Mouse (Mus musculus) midbrain, embryonic 10.5 days (tissue): ENCODE data around the gene St3gal3. TPM values are rescaled to one million over a fixed set of nuclear protein-coding genes. Genes with fewer than 3 reads are reported as not detected.

ENCODE experiments used
- DNase-seq: peaks from one replicate; pipeline ENCODE4 v3.0.0-alpha.2; 2017; ENCODE audit warnings: low spot score
- H3K27ac ChIP-seq: fragments of 300-500 bp; sonication (generic); replicated peaks from 2 replicates; pipeline ENCODE4 v1.5.1; 2016; ENCODE audit warnings: mild to moderate bottlenecking
- H3K27me3 ChIP-seq: fragments of 300-500 bp; sonication (generic); 2 replicates; pipeline ENCODE4 v1.6.1; 2016; ENCODE audit warnings: low read depth, mild to moderate bottlenecking; ENCODE audit not compliant: poor library complexity, severe bottlenecking
- H3K36me3 ChIP-seq: fragments of 300-500 bp; sonication (generic); 2 replicates; pipeline ENCODE4 v1.6.1; 2016; ENCODE audit warnings: mild to moderate bottlenecking, moderate library complexity
- H3K4me1 ChIP-seq: fragments of 300-500 bp; sonication (generic); 2 replicates; pipeline ENCODE4 v1.6.1; 2016
- H3K4me3 ChIP-seq: fragments of 300-500 bp; sonication (generic); 2 replicates; pipeline ENCODE4 v1.5.1; 2016; ENCODE audit warnings: mild to moderate bottlenecking, moderate library complexity
- H3K9me3 ChIP-seq: fragments of 300-500 bp; sonication (generic); replicated peaks from 2 replicates; pipeline ENCODE4 v1.6.1; 2016; ENCODE audit warnings: mild to moderate bottlenecking
- WGBS: fragments of 180-500 bp; shearing (Covaris S2); methylation state at CpG from one replicate; pipeline ENCODE4 v1.1.7; 2016; 5-methylcytosine and 5-hydroxymethylcytosine counted together
- polyA plus RNA-seq: library from polyadenylated mRNA; unstranded; fragments of >200 nt; fragmentation: Nextera tagmentation; extraction: Ambion mirVana; gene quantifications from 2 replicates; pipeline ENCODE4 v1.2.1, GENCODE M21; 2016

The St3gal3 gene
- polyA plus RNA-seq, 1 experiment from 2014 or later = 7.3 TPM

- Histone ChIP-seq H3K36me3 (peaks cover 95% of the 10 kb centered on the region), H3K4me1 (peaks cover 12% of the 10 kb centered on the region), H3K27me3 (no peaks in the 10 kb centered on the region), H3K9me3 (no peaks in the 10 kb centered on the region), H3K27ac (no peak overlapping the region), H3K4me3 (no peak overlapping the region)
- DNase-seq = no peak
- 91% methylated on average over 10 of the region's 10 CpGs for WGBS
These were observed 230.6 kb downstream of the St3gal3 start for GRCm38 (mm10) chr4:117904094-117904493.

GRCm38 (mm10) chr4:117898111-117898510 is 236.6 kb downstream of the St3gal3 start:
- no peaks in the 10 kb centered on the region for H3K4me1 ChIP-seq
- DNase-seq = no peak
- no peak overlapping the region for H3K4me3 ChIP-seq
- 83% methylated on average over 3 of the region's 3 CpGs for WGBS
- no peaks in the 10 kb centered on the region for H3K27me3 ChIP-seq
- H3K9me3 ChIP-seq = no peaks in the 10 kb centered on the region
- H3K36me3 ChIP-seq = peaks cover 93% of the 10 kb centered on the region
- H3K27ac ChIP-seq = no peak overlapping the region

GRCm38 (mm10) chr4:117896031-117896430 is 238.7 kb downstream of the St3gal3 start:
- Histone ChIP-seq H3K4me3 (no peak overlapping the region), H3K4me1 (peaks cover 11% of the 10 kb centered on the region), H3K36me3 (peaks cover 73% of the 10 kb centered on the region), H3K27ac (no peak overlapping the region), H3K27me3 (no peaks in the 10 kb centered on the region), H3K9me3 (no peaks in the 10 kb centered on the region)
- WGBS = 96% methylated on average over 6 of the region's 6 CpGs
- DNase-seq = no peak

GRCm38 (mm10) chr4:117895339-117895738 is 239.4 kb downstream of the St3gal3 start:
- Histone ChIP-seq H3K27me3 (no peaks in the 10 kb centered on the region), H3K4me3 (no peak overlapping the region), H3K4me1 (peaks cover 18% of the 10 kb centered on the region), H3K9me3 (no peaks in the 10 kb centered on the region), H3K27ac (no peak overlapping the region), H3K36me3 (peaks cover 69% of the 10 kb centered on the region)
- 84% methylated on average over 7 of the region's 7 CpGs for WGBS
- DNase-seq = no peak

- H3K4me1 ChIP-seq = peaks cover 19% of the 10 kb centered on the region
- WGBS = 90% methylated on average over 8 of the region's 8 CpGs
- no peaks in the 10 kb centered on the region for H3K9me3 ChIP-seq
- no peak overlapping the region for H3K4me3 ChIP-seq
- no peaks in the 10 kb centered on the region for H3K27me3 ChIP-seq
- no peak for DNase-seq
- peaks cover 69% of the 10 kb centered on the region for H3K36me3 ChIP-seq
- no peak overlapping the region for H3K27ac ChIP-seq
These were observed 240.1 kb downstream of the St3gal3 start for GRCm38 (mm10) chr4:117894601-117895000.

GRCm38 (mm10) chr4:117893376-117893775 is 241.3 kb downstream of the St3gal3 start:
- H3K27ac ChIP-seq = no peak overlapping the region
- no peaks in the 10 kb centered on the region for H3K9me3 ChIP-seq
- peaks cover 64% of the 10 kb centered on the region for H3K36me3 ChIP-seq
- H3K27me3 ChIP-seq = no peaks in the 10 kb centered on the region
- peaks cover 19% of the 10 kb centered on the region for H3K4me1 ChIP-seq
- peak; percentile 46 for DNase-seq
- H3K4me3 ChIP-seq = no peak overlapping the region
- 25% methylated on average over 9 of the region's 9 CpGs for whole genome bisulfite sequencing

- WGBS = under 1% methylated on average over 21 of the region's 21 CpGs
- Histone ChIP-seq H3K27me3 (no peaks in the 10 kb centered on the region), H3K4me3 (peak within 1 kb of the TSS; percentile 64), H3K4me1 (peaks cover 28% of the 10 kb centered on the region), H3K27ac (peak within 1 kb of the TSS; percentile 46; the same call in 1 of the 2 replicates), H3K9me3 (no peaks in the 10 kb centered on the region), H3K36me3 (peaks cover 47% of the 10 kb centered on the region)
- peak; percentile 81 for DNase-seq
These were observed 243.0 kb downstream of the St3gal3 start, which contains the start of gene Dph2 for GRCm38 (mm10) chr4:117891738-117892161. TSS of gene Dph2 (minus strand) at chr4:117892032.

GRCm38 (mm10) chr4:117890750-117891149 is 244.0 kb downstream of the St3gal3 start:
- Histone ChIP-seq H3K27me3 (no peaks in the 10 kb centered on the region), H3K4me1 (peaks cover 38% of the 10 kb centered on the region), H3K36me3 (peaks cover 41% of the 10 kb centered on the region), H3K4me3 (peak overlapping the region; percentile 64), H3K27ac (no peak overlapping the region), H3K9me3 (no peaks in the 10 kb centered on the region)
- DNase-seq = no peak
- WGBS = 50% methylated on average over 8 of the region's 8 CpGs

GRCm38 (mm10) chr4:117890031-117890430 is 244.7 kb downstream of the St3gal3 start:
- Histone ChIP-seq H3K4me3 (peak overlapping the region; percentile 64; the same call in 1 of the 2 replicates), H3K36me3 (peaks cover 41% of the 10 kb centered on the region), H3K27me3 (no peaks in the 10 kb centered on the region), H3K27ac (no peak overlapping the region), H3K4me1 (peaks cover 44% of the 10 kb centered on the region), H3K9me3 (no peaks in the 10 kb centered on the region)
- WGBS = 89% methylated on average over 14 of the region's 14 CpGs
- DNase-seq = no peak

- Histone ChIP-seq H3K9me3 (no peaks in the 10 kb centered on the region), H3K4me3 (0 out of 2 replicates have a peak overlapping the region, but pooled peaks have one; percentile 11), H3K4me1 (peaks cover 46% of the 10 kb centered on the region), H3K36me3 (peaks cover 41% of the 10 kb centered on the region), H3K27me3 (0 out of 2 replicates have a peak, but pooled peaks cover 2% of the 10 kb centered on the region), H3K27ac (no peak overlapping the region)
- no peak for DNase-seq
- 92% methylated on average over 15 of the region's 15 CpGs for WGBS
These were observed 245.2 kb downstream of the St3gal3 start for GRCm38 (mm10) chr4:117889471-117889870.

- peaks cover 57% of the 10 kb centered on the region for H3K4me1 ChIP-seq
- H3K9me3 ChIP-seq = no peaks in the 10 kb centered on the region
- DNase-seq = no peak
- H3K4me3 ChIP-seq = peak overlapping the region; percentile 95
- H3K36me3 ChIP-seq = peaks cover 40% of the 10 kb centered on the region
- 76% methylated on average over 2 of the region's 2 CpGs for WGBS
- 0 out of 2 replicates have a peak, but pooled peaks cover 8% of the 10 kb centered on the region for H3K27me3 ChIP-seq
- H3K27ac ChIP-seq = no peak overlapping the region
These were observed 246.8 kb downstream of the St3gal3 start for GRCm38 (mm10) chr4:117887920-117888319.

- Histone ChIP-seq H3K27me3 (0 out of 2 replicates have a peak, but pooled peaks cover 8% of the 10 kb centered on the region), H3K9me3 (no peaks in the 10 kb centered on the region), H3K4me1 (peaks cover 60% of the 10 kb centered on the region), H3K36me3 (peaks cover 40% of the 10 kb centered on the region), H3K4me3 (peak within 1 kb of the TSS; percentile 95), H3K27ac (peak within 1 kb of the TSS; percentile 86)
- WGBS = under 1% methylated on average over 37 of the region's 37 CpGs
- peak; percentile 92 for DNase-seq
These were observed 247.6 kb downstream of the St3gal3 start, which contains the start of gene Atp6v0b for GRCm38 (mm10) chr4:117887133-117887532. TSS of gene Atp6v0b (minus strand) at chr4:117887333.

GRCm38 (mm10) chr4:117886644-117887043 is 248.1 kb downstream of the St3gal3 start:
- DNase-seq = no peak
- Histone ChIP-seq H3K36me3 (peaks cover 40% of the 10 kb centered on the region), H3K4me1 (peaks cover 63% of the 10 kb centered on the region), H3K4me3 (peak overlapping the region; percentile 95), H3K27me3 (0 out of 2 replicates have a peak, but pooled peaks cover 8% of the 10 kb centered on the region), H3K9me3 (no peaks in the 10 kb centered on the region), H3K27ac (peak overlapping the region; percentile 86)
- WGBS = 4% methylated on average over 24 of the region's 24 CpGs
